10 mouse cellular contexts compared by ENCODE assay signal in the genomic region with DNA sequence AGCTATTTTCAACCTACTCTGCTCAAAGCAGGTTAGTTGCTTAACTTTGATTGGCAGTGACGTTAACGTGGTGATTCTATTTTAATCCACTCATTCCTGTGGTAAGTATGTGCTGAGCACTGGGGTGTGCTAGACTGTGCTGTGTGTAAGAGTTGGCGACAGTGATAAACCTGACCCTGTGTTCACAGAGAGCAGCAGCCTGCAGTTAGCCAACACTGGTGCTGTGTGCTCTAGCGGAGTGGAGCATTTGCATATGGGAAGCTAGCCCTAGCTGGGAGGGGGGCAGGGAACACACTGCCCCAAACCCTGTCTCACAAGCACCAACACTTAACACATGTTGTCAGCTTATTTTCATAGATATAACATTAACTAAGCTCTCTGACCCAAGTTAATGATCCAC. TPM values are rescaled to one million over a fixed set of nuclear protein-coding genes. Genes with fewer than 3 reads are reported as not detected.
DNase-seq lines count a peak whose midpoint lies in the region; ATAC-seq and TF ChIP-seq lines count a peak whose summit lies in the region.
"Had no signal": no experiment of that assay in that cellular context is flagged by ENCODE, and none has a peak within 500 bp of the region (broad histone marks: within the 10 kb centered on the region; RNA-seq: fewer than 3 reads in every experiment).

No protein-coding gene starts in this region.

- H3K4me3 ChIP-seq in gastrocnemius, adult 2 months, result peak overlapping the region; percentile 34
- no peak overlapping the region for H3K4me3 ChIP-seq in hindbrain, embryonic 12.5 days
- H3K4me3 ChIP-seq in liver, embryonic 16.5 days (ENCODE audit: low read depth, low read length), result no peak overlapping the region
- H3K4me3 ChIP-seq: intestine, embryonic 15.5 days; myocyte had no signal

- intact Hi-C loops in gastrocnemius, adult 2 months (cut with DNase I), result loop anchor here (2.0 to 10.0 kb wide), 3 partner anchors 55 to 243 kb away; no protein-coding TSS in a partner anchor

- peak; percentile 67; the same call in 1 of the 2 replicates for ATAC-seq in hindbrain, embryonic 12.5 days (ENCODE audit: low FRiP score)
- ATAC-seq in liver, embryonic 16.5 days (ENCODE audit: low read depth), result peak; percentile 62
- ATAC-seq: intestine, embryonic 15.5 days had no signal

- no peak overlapping the region for H3K9ac ChIP-seq in hindbrain, embryonic 12.5 days
- H3K9ac ChIP-seq in liver, embryonic 16.5 days (ENCODE audit: low read depth, low read length), result no peak overlapping the region
- H3K9ac ChIP-seq: intestine, embryonic 15.5 days had no signal

- no peak overlapping the region for H3K4me2 ChIP-seq in hindbrain, embryonic 12.5 days (replicated peaks)
- no peak overlapping the region for H3K4me2 ChIP-seq in liver, embryonic 16.5 days (ENCODE audit: low read depth, low read length)
- H3K4me2 ChIP-seq: intestine, embryonic 15.5 days had no signal

- 48% methylated on average over 4 of the region's 4 CpGs for WGBS in hindbrain, embryonic 12.5 days
- 17% methylated on average over 4 of the region's 4 CpGs for WGBS in liver, embryonic 16.5 days (ENCODE audit: insufficient replicate concordance)

- no peaks in the 10 kb centered on the region for H3K9me3 ChIP-seq in hindbrain, embryonic 12.5 days (replicated peaks)
- no peaks in the 10 kb centered on the region for H3K9me3 ChIP-seq in liver, embryonic 16.5 days (replicated peaks; ENCODE audit: control insufficient read depth, low read length)
- H3K9me3 ChIP-seq: intestine, embryonic 15.5 days had no signal

- no peaks in the 10 kb centered on the region for H3K36me3 ChIP-seq in hindbrain, embryonic 12.5 days
- no peaks in the 10 kb centered on the region for H3K36me3 ChIP-seq in liver, embryonic 16.5 days (ENCODE audit: control insufficient read depth, insufficient read depth)
- H3K36me3 ChIP-seq: intestine, embryonic 15.5 days had no signal

- no peaks in the 10 kb centered on the region for H3K27me3 ChIP-seq in hindbrain, embryonic 12.5 days
- H3K27me3 ChIP-seq in liver, embryonic 16.5 days (ENCODE audit: control insufficient read depth, insufficient read depth, low read depth, low read length), result no peaks in the 10 kb centered on the region
- H3K27me3 ChIP-seq: intestine, embryonic 15.5 days had no signal

- no peaks in the 10 kb centered on the region for H3K4me1 ChIP-seq in hindbrain, embryonic 12.5 days
- peaks cover 3% of the 10 kb centered on the region for H3K4me1 ChIP-seq in liver, embryonic 16.5 days (ENCODE audit: control insufficient read depth, low read depth, low read length)
- H3K4me1 ChIP-seq: intestine, embryonic 15.5 days had no signal

- peak overlapping the region; percentile 56 for H3K27ac ChIP-seq in gastrocnemius, adult 2 months
- no peak overlapping the region for H3K27ac ChIP-seq in hindbrain, embryonic 12.5 days
- H3K27ac ChIP-seq in liver, embryonic 16.5 days (ENCODE audit: low read length), result no peak overlapping the region
- H3K27ac ChIP-seq: intestine, embryonic 15.5 days had no signal

- DNase-seq in gastrocnemius, adult 2 months, result peak; percentile 41
- DNase-seq in gastrocnemius, postnatal 25 days, result no peak
- peak; percentile 24 for DNase-seq in CD4-positive helper T cell, adult 2 months (ENCODE audit: low read depth, low spot score)
- no peak for DNase-seq in thymus, postnatal 10 days (ENCODE audit: low spot score in 2 of 2)
- no peak for DNase-seq in frontal cortex, postnatal 14 days (ENCODE audit: low spot score in 2 of 2)
- DNase-seq in left cerebral cortex, adult 8-10 months (ENCODE audit: low spot score in 2 of 2), result no peak

- no peak for TF ChIP-seq CTCF in gastrocnemius, adult 2 months (IDR thresholded peaks at IDR 0.05)

RNA-seq across cellular contexts. Expression of gene Rsbn1l, which starts 11.7 kb away (rescaled TPM):
- 1 to 10 TPM; 9.2 to 9.9 TPM for total RNA-seq in gastrocnemius, adult 2 months (2021)
- total RNA-seq in gastrocnemius, postnatal 25 days (2021), result 1 to 10 TPM; 6.4 to 7.8 TPM
- 6.0 and 6.7 TPM in 2 replicates for polyA plus RNA-seq in hindbrain, embryonic 12.5 days (2016; fragmentation: Nextera tagmentation; extraction: Ambion mirVana)
- 3.3 and 3.7 TPM in 2 replicates for polyA plus RNA-seq in liver, embryonic 16.5 days (2015; fragmentation: Nextera tagmentation; extraction: Ambion mirVana)
- total RNA-seq in left cerebral cortex, adult 8-10 months (2022), result 10 to 100 TPM; 17.9 to 19.3 (median 19.0) TPM

Comparison
In these comparisons a context has a peak if more than half of its experiments do, and no peak if none do; other contexts are left out.
1. DNase-seq: peak in gastrocnemius, adult 2 months (single experiment) and CD4-positive helper T cell, adult 2 months (single experiment); none in gastrocnemius, postnatal 25 days (single experiment), thymus, postnatal 10 days (0 of 2), frontal cortex, postnatal 14 days (0 of 2) and left cerebral cortex, adult 8-10 months (0 of 2).